Mouse (Mus musculus) lung, embryonic 15.5 days (tissue): ENCODE results near the gene Ankrd44. TPM values are rescaled to one million over a fixed set of nuclear protein-coding genes. Genes with fewer than 3 reads are reported as not detected.

ENCODE experiments used
- ATAC-seq: fragments of 200-750 bp; cut with Nextera tagmentation; 2 replicates; pipeline ENCODE4 v1.8.0; 2017; ENCODE audit warnings: moderate number of reproducible peaks, borderline replicate concordance; ENCODE audit not compliant: low FRiP score, low TSS enrichment; ENCODE audit errors: extremely low read depth
- H3K27ac ChIP-seq: fragments of 300-500 bp; sonication (generic); 2 replicates; pipeline ENCODE4 v1.5.1; 2015; ENCODE audit warnings: moderate library complexity, mild to moderate bottlenecking, inconsistent platforms
- H3K27me3 ChIP-seq: fragments of 300-500 bp; sonication (generic); 2 replicates; pipeline ENCODE4 v1.6.1; 2015; ENCODE audit warnings: inconsistent platforms
- H3K36me3 ChIP-seq: fragments of 300-500 bp; sonication (generic); 2 replicates; pipeline ENCODE4 v1.6.1; 2015; ENCODE audit warnings: inconsistent platforms
- H3K4me1 ChIP-seq: fragments of 300-500 bp; sonication (generic); 2 replicates; pipeline ENCODE4 v1.6.1; 2015; ENCODE audit warnings: inconsistent platforms
- H3K4me2 ChIP-seq: fragments of 300-500 bp; sonication (generic); 2 replicates; pipeline ENCODE4 v1.6.1; 2015; ENCODE audit warnings: inconsistent platforms, mild to moderate bottlenecking, moderate library complexity
- H3K4me3 ChIP-seq: fragments of 300-500 bp; sonication (generic); 2 replicates; pipeline ENCODE4 v1.5.1; 2015; ENCODE audit warnings: mild to moderate bottlenecking, inconsistent platforms
- H3K9ac ChIP-seq: fragments of 300-500 bp; sonication (generic); 2 replicates; pipeline ENCODE4 v1.6.1; 2015; ENCODE audit warnings: inconsistent platforms
- H3K9me3 ChIP-seq: fragments of 300-500 bp; sonication (generic); 2 replicates; pipeline ENCODE4 v1.6.1; 2016; ENCODE audit warnings: inconsistent platforms
- WGBS: fragments of 180-500 bp; shearing (Covaris S2); methylation state at CpG from one replicate; pipeline ENCODE4 v1.1.7; 2015; 5-methylcytosine and 5-hydroxymethylcytosine counted together
- polyA plus RNA-seq: library from polyadenylated mRNA; unstranded; fragments of >200 nt; fragmentation: Nextera tagmentation; extraction: Ambion mirVana; gene quantifications from 2 replicates; pipeline ENCODE4 v1.2.1, GENCODE M21; 2015

Ankrd44 gene
- polyA plus RNA-seq, 1 experiment from 2014 or later: 18.0 TPM

DNA sequence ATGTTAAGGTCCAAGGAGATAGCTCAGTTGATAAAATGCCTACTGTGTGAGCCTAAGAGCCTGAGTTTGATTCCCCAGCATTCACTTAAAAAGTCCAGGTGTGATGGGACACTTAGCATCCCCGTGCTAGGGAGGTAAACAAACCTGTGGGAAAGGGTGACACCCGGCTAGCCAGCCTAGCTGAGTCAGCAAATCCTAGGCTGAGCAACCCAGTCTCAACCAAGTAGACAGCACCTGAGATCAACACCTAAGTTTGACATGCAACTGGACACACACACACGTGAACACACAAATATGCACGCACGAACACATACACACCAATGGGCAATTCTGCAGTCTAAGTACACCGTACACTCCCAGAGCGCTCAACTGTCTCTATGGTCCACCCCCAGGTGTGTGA is 69.7 kb downstream of the Ankrd44 start:
- no peak overlapping the region for H3K27ac ChIP-seq
- H3K4me2 ChIP-seq: no peak overlapping the region
- H3K9ac ChIP-seq: no peak overlapping the region
- no peaks in the 10 kb centered on the region for H3K9me3 ChIP-seq
- WGBS: 87% methylated on average over 7 of the region's 7 CpGs
- H3K27me3 ChIP-seq: no peaks in the 10 kb centered on the region
- H3K4me3 ChIP-seq: no peak overlapping the region
- ATAC-seq: 0 out of 2 replicates have a peak, but pooled peaks have one; percentile 8
- H3K36me3 ChIP-seq: no peaks in the 10 kb centered on the region
- H3K4me1 ChIP-seq: no peaks in the 10 kb centered on the region

DNA sequence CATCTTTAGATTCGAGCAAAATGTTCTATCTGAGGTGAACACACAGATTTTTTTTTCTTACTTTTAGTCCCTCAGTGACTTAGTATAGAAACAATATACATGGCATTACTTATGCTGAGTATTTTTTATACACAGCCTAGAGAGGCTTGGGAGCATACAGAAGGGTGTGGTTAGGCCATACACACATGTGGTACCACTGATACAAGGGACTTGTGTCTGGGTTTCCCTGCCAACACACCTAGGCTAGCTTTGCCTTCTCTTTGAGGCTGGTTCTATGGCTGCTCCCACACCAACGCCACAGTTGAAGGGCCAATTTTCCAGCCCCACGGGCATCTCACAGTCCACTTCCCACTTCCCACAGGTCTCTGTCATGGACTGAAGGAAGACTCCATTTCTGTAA is 70.2 kb downstream of the Ankrd44 start:
- no peak for ATAC-seq
- Histone ChIP-seq H3K9me3 (no peaks in the 10 kb centered on the region), H3K27ac (no peak overlapping the region), H3K4me1 (no peaks in the 10 kb centered on the region), H3K9ac (no peak overlapping the region), H3K4me2 (no peak overlapping the region), H3K36me3 (no peaks in the 10 kb centered on the region), H3K27me3 (no peaks in the 10 kb centered on the region), H3K4me3 (no peak overlapping the region)
- 75% methylated on average over 3 of the region's 3 CpGs for whole genome bisulfite sequencing

DNA sequence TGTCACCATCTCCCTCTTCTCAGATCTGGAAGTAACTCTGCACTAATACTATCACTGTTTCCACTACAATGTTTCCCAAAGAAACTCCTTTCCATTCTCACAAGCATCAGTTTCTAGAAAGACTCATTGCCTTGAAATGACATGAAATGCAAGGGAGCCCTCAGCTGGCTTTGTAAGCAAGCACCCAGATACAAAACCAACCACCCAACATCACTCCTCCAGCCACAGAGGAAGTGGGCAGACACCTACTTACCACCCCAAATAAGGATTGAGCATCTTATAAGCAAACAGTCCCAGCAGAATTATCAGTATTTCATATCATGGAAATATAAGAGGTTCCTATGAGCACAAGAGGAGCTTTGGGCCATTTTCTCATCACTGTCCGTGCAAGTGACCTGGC is 71.8 kb downstream of the Ankrd44 start:
- no peak overlapping the region for H3K4me2 ChIP-seq
- no peak overlapping the region for H3K9ac ChIP-seq
- ATAC-seq: no peak
- 85% methylated on average over 1 of the region's 1 CpGs for WGBS
- no peak overlapping the region for H3K4me3 ChIP-seq
- H3K4me1 ChIP-seq: 0 out of 2 replicates have a peak, but pooled peaks cover 6% of the 10 kb centered on the region
- no peaks in the 10 kb centered on the region for H3K9me3 ChIP-seq
- no peaks in the 10 kb centered on the region for H3K27me3 ChIP-seq
- H3K27ac ChIP-seq: no peak overlapping the region
- no peaks in the 10 kb centered on the region for H3K36me3 ChIP-seq

DNA sequence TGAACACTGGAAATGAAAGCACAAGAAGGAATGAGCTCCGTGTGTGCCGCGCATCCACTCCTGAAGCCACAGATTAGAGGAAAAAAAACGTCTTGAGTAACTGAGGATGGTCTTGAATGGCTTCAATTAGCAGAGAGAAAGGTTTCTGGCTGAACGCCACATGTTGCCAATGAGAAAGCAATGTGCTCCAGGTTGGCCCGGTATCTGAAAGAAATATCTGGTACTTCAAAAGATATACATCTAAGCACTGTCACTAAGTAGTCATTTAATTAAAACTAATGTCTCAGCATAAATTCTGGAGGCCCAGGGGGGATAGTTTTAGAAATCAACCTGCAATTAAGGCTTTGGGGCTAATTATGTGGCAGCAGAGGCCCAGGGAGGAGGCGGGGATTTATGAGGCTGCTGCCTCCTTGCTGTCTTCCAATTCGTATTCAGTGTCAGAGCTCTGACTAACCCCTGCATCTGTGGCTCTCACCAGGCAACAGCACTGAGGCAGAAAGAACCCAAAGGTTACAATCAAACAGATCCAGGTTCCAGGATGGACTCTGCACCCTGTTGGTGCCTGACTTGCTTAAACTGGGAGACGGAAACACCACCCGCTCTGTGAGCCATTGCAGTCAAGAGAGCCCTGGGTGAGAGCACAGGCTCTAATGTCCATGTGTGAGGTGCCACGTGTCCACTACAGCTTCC is 72.7 kb downstream of the Ankrd44 start:
- WGBS: 88% methylated on average over 11 of the region's 11 CpGs
- ATAC-seq: no peak
- Histone ChIP-seq H3K27ac (no peak overlapping the region), H3K9ac (no peak overlapping the region), H3K9me3 (no peaks in the 10 kb centered on the region), H3K4me3 (no peak overlapping the region), H3K27me3 (no peaks in the 10 kb centered on the region), H3K4me2 (no peak overlapping the region), H3K4me1 (0 out of 2 replicates have a peak, but pooled peaks cover 6% of the 10 kb centered on the region), H3K36me3 (no peaks in the 10 kb centered on the region)

DNA sequence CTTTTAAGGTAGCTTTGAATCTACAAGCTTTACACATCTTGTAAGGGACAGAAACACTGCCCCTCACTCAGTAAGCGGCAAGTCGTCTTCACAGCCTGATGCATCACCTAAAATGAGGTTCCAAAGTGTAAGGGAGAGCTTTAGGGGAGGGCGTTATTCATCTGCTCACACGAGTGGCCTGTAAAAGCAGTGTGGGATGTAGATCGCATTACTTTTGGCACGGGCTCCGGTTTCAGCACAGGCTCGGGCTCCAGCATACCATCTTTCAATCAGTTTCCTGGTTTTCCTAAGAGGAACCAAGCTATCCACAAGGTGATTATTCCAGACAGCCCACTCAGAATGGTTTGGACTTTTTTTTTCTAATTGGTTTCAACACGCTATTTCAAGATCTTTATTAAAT is 74.6 kb downstream of the Ankrd44 start:
- H3K9me3 ChIP-seq: no peaks in the 10 kb centered on the region
- no peak overlapping the region for H3K4me3 ChIP-seq
- H3K4me1 ChIP-seq: peaks cover 12% of the 10 kb centered on the region
- no peak for ATAC-seq
- no peaks in the 10 kb centered on the region for H3K36me3 ChIP-seq
- H3K27me3 ChIP-seq: no peaks in the 10 kb centered on the region
- 42% methylated on average over 9 of the region's 9 CpGs for WGBS
- no peak overlapping the region for H3K4me2 ChIP-seq
- H3K9ac ChIP-seq: no peak overlapping the region
- H3K27ac ChIP-seq: no peak overlapping the region

DNA sequence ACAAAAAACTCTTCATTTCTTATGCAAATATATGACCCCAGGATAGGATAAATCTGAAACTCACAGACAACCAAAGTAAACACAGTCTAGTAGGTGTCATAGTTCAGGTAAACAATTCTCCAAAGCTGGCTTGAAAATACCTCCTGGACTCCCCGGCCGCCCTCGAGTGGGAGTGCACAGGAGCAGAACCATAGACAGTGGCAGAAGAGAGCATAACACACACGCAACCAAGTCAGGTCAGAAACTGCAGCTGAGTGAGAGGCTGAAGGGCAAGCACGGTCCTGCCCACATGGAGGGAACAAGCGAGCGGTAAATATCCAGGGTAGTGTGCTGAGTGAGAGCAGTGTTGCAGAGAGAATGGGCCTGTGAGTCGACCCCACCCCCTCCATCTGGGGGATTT is 76.1 kb downstream of the Ankrd44 start:
- H3K4me3 ChIP-seq: no peak overlapping the region
- H3K27me3 ChIP-seq: no peaks in the 10 kb centered on the region
- H3K9ac ChIP-seq: no peak overlapping the region
- 47% methylated on average over 8 of the region's 8 CpGs for WGBS
- H3K36me3 ChIP-seq: no peaks in the 10 kb centered on the region
- no peaks in the 10 kb centered on the region for H3K9me3 ChIP-seq
- H3K4me1 ChIP-seq: peaks cover 12% of the 10 kb centered on the region
- H3K4me2 ChIP-seq: no peak overlapping the region
- H3K27ac ChIP-seq: no peak overlapping the region
- no peak for ATAC-seq

DNA sequence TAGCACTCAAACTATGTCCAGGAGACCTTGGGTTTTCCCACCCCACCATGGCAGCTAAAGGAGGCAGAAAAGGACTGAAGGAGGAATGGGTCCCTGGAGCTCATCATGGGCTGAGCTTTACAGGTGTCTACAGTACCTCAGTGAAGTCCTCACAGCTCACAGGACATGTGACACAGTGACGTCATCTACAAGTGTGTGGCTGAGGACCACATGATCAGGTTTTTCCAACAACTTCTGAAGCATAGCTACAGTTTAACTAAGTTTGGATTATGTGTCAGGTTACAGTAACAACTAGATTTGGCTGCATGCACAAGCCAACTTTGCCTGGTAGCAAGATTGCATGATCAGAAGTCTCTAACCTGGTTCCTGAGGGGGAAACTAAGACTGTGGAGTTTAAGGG is 78.9 kb downstream of the Ankrd44 start:
- WGBS: 82% methylated on average over 1 of the region's 1 CpGs

DNA sequence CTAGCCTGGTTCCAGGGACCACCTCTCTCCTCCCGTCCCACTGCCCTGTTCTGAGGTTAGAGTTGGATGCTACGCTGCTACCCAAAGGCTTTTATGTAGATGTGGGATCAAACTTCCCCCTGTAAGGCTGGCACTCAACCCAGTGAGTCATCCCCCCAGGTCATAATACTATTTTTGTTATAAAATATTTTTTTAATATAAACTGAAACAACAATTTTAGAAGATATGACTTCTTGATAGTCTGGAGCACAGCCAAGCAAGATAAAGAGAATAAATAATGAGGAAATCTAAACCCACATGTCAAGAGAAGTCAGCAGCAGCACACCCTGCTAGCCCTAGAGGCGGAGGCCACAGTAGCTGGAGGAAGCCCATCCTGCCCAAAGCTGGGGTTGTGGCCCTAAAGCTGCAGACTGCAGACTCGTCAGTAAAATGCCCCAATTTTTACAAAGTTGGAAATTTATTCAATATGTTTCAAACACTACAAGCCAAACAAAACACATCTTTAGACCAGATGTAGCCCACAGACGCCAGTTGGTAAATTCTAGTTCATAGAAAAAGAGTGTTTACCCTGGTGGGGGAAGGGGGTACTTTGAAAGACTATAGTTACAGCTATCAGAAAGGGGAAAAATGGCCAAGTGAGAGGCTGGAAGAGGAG is 79.7 kb downstream of the Ankrd44 start:
- WGBS: 48% methylated on average over 5 of the region's 5 CpGs
- no peak for ATAC-seq
- H3K36me3 ChIP-seq: no peaks in the 10 kb centered on the region
- no peak overlapping the region for H3K27ac ChIP-seq
- H3K4me2 ChIP-seq: no peak overlapping the region
- no peaks in the 10 kb centered on the region for H3K9me3 ChIP-seq
- no peak overlapping the region for H3K9ac ChIP-seq
- peaks cover 12% of the 10 kb centered on the region for H3K4me1 ChIP-seq
- H3K27me3 ChIP-seq: no peaks in the 10 kb centered on the region
- no peak overlapping the region for H3K4me3 ChIP-seq

More for the DNA sequence above, 78.9 kb downstream of the Ankrd44 start:
- peaks cover 12% of the 10 kb centered on the region for H3K4me1 ChIP-seq
- no peak for ATAC-seq
- H3K27me3 ChIP-seq: no peaks in the 10 kb centered on the region
- H3K36me3 ChIP-seq: no peaks in the 10 kb centered on the region
- H3K9ac ChIP-seq: no peak overlapping the region
- H3K4me3 ChIP-seq: no peak overlapping the region
- H3K9me3 ChIP-seq: no peaks in the 10 kb centered on the region
- no peak overlapping the region for H3K4me2 ChIP-seq
- H3K27ac ChIP-seq: no peak overlapping the region

DNA sequence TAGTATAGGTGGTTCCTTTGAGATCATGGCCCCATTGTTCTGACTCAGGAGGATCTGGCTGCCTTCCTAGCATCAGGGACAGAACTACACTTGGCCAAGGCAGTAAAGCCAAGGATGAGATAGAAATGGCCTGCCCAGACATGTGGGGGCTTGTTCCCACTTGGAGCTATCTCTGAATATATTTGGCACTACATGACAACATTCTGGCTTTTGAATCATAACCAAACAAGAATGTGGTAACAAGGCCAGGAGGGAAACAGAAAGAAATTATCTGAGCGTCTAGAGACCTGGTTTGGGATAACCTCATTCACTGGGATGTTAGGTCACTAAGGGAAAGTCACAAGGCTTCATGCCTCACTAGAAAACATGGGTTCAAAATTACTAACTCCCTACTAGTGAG is 81.8 kb downstream of the Ankrd44 start:
- Histone ChIP-seq H3K4me2 (no peak overlapping the region), H3K9me3 (no peaks in the 10 kb centered on the region), H3K27ac (no peak overlapping the region), H3K27me3 (no peaks in the 10 kb centered on the region), H3K4me3 (no peak overlapping the region), H3K9ac (no peak overlapping the region), H3K36me3 (no peaks in the 10 kb centered on the region), H3K4me1 (peaks cover 6% of the 10 kb centered on the region)
- 56% methylated on average over 1 of the region's 1 CpGs for WGBS
- no peak for ATAC-seq

DNA sequence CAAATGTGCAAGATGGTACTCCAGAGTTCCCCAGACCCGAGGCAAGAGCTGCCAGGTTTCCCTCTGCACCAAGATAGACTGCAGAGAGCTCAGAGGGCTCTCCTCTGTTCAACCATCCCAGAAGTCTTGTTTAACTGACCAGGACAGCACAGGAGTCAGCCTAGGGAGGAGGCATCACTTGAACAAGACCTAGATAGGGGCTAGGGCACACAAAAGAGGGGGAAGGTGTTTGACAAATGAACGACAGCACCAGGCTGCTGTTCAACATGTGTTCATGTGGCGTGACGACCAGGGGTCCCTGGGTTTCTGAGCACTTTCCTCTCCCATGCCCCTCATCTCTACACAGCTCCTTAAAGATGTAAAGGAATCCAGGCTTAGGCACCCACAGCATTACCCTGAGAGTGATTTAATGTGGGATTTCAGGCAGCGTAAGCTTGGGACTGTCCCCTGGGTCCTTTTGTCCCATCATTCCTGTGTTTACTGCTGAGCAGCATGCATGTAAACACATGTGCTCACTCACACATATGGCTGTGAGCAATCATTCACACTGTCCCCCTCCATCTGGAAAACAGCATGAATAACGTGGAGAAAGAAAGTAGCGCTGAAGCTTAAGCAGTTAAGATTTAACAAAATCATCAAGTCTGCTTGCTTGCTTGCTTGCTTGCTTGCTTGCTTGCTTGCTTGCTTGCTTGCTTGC is 83.3 kb downstream of the Ankrd44 start:
- Histone ChIP-seq H3K9ac (no peak overlapping the region), H3K4me3 (no peak overlapping the region), H3K4me2 (no peak overlapping the region), H3K4me1 (peaks cover 13% of the 10 kb centered on the region), H3K36me3 (no peaks in the 10 kb centered on the region), H3K9me3 (no peaks in the 10 kb centered on the region), H3K27ac (no peak overlapping the region), H3K27me3 (no peaks in the 10 kb centered on the region)
- WGBS: 59% methylated on average over 7 of the region's 7 CpGs
- ATAC-seq: no peak

DNA sequence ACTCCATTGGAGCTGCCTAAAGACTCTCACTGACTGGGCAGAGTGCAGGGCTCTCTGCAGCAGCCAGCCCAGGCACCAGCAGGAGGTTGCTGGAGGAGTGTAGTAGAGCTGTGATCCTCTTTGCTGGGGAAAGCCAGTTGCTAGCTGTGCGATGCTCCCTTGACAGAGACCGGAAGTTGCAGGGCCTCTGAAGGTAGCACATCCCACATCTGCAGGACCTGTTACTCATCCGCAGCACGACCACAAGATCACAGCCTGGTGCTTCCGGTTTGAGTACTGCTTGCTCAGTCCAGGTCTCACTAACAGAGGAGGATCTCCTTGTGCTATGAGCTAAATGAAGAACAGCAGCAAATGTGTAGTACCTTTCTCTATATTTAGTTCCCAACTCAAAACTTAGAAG is 84.4 kb downstream of the Ankrd44 start:
- H3K27me3 ChIP-seq: no peaks in the 10 kb centered on the region
- no peak for ATAC-seq
- no peak overlapping the region for H3K9ac ChIP-seq
- H3K4me1 ChIP-seq: peaks cover 10% of the 10 kb centered on the region
- no peak overlapping the region for H3K4me3 ChIP-seq
- 41% methylated on average over 5 of the region's 5 CpGs for WGBS
- H3K9me3 ChIP-seq: no peaks in the 10 kb centered on the region
- H3K4me2 ChIP-seq: no peak overlapping the region
- H3K27ac ChIP-seq: no peak overlapping the region
- no peaks in the 10 kb centered on the region for H3K36me3 ChIP-seq

DNA sequence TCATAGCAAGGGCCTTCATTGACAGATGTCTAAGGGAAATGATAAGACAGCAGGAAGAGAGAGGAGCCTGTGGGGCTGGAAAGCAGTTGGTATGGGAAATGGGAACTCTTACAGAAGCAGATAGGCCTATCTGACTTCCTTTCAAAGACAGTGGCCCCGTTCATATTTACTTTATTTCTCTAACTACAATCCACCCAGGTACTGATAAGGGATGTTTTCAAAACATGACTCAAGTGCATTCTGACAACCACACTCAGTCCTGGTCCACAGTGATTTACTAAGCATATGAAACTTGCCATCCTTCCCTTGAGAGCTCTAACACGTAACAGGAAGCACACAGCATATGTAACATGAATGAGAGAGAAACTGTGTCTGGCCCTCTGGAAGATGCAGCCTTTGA is 86.1 kb downstream of the Ankrd44 start:
- Histone ChIP-seq H3K4me3 (no peak overlapping the region), H3K27me3 (no peaks in the 10 kb centered on the region), H3K9me3 (no peaks in the 10 kb centered on the region), H3K4me1 (peaks cover 10% of the 10 kb centered on the region), H3K36me3 (no peaks in the 10 kb centered on the region), H3K9ac (no peak overlapping the region), H3K27ac (no peak overlapping the region), H3K4me2 (no peak overlapping the region)
- no peak for ATAC-seq
- WGBS: 50% methylated on average over 2 of the region's 2 CpGs
